Mouse (Mus musculus): ENCODE results near the gene Iqcf1. TPM values are rescaled to one million over a fixed set of nuclear protein-coding genes. Genes with fewer than 3 reads are reported as not detected.

Iqcf1 gene
- total and polyA plus RNA-seq, 3 experiments, result not detected

DNA sequence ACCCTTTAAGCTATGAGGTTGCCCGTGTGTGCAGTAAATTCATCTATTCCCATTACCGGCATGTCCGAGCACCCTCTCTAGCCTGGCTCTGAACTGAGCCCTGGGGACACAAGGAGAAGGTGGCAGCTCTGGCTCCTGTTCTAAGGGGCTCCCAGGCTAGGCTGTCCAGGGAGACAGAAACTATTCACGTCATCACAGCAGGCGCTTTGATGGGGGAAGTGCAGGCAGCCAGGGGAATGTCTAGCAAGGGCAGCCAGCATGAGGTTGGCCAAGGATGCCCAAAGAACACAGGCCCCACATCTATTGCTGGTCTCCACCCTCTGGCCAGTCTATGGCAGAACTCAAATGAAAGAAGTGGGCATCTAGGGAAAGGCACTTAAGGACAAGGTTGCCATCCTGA is 41.8 kb upstream of the Iqcf1 start:
- no peak for TF ChIP-seq GABPA (IDR thresholded peaks at IDR 0.05; ENCODE audit: insufficient replicate concordance, low read depth, low read length)
- no peak for TF ChIP-seq ZKSCAN1 (IDR thresholded peaks at IDR 0.05; ENCODE audit: borderline replicate concordance, low read depth, low read length)
- TF ChIP-seq MYC (IDR thresholded peaks at IDR 0.05; ENCODE audit: low read depth, low read length), result no peak
- TF ChIP-seq ELF1 (IDR thresholded peaks at IDR 0.05; ENCODE audit: low read depth, low read length), result no peak
- TF ChIP-seq JUN (IDR thresholded peaks at IDR 0.05; ENCODE audit: insufficient read depth, low read depth, low read length), result no peak
- no peak for DNase-seq (ENCODE audit: extremely low read depth)
- peaks cover 20 to 58% of the 10 kb centered on the region in 2 experiments for H3K36me3 ChIP-seq (replicated peaks in 1 of 2; ENCODE audit: control insufficient read depth in 1 of 2, insufficient read depth in 1 of 2, low read length in 1 of 2)
- H3K9me3 ChIP-seq (replicated peaks; ENCODE audit: low read length), result no peaks in the 10 kb centered on the region
- no peak overlapping the region for H3K27ac ChIP-seq (ENCODE audit: insufficient read depth, low read depth)
- dilution Hi-C loops (cut with MboI; ENCODE audit: extremely low pct_ligation_motif_present, extremely low pct_unique_long_range_greater_than_20kb, low sequenced_read_pairs), result no loop called here
- H3K4me1 ChIP-seq (ENCODE audit: control insufficient read depth in 1 of 2, insufficient read depth in 2 of 2), result peaks cover 20 to 49% of the 10 kb centered on the region in 2 experiments
- no peaks in the 10 kb centered on the region for H3K79me2 ChIP-seq (replicated peaks; ENCODE audit: control insufficient read depth, extremely low read depth, insufficient read depth, poor library complexity, severe bottlenecking)
- H3K9ac ChIP-seq (ENCODE audit: insufficient read depth, low read depth), result no peak overlapping the region
- H3K27me3 ChIP-seq (replicated peaks), result no peaks in the 10 kb centered on the region
- no peak overlapping the region for H3K4me3 ChIP-seq (replicated peaks in 1 of 3; ENCODE audit: low read depth in 2 of 3, low read length in 2 of 3, poor library complexity in 1 of 3)
- in situ Hi-C loops (cut with MboI; ENCODE audit: low pct_ligation_motif_present, low pct_unique_long_range_greater_than_20kb, low sequenced_read_pairs), result no loop called here
- no peak overlapping the region for H3K4me2 ChIP-seq (ENCODE audit: insufficient read depth, low read depth, poor library complexity, severe bottlenecking)

DNA sequence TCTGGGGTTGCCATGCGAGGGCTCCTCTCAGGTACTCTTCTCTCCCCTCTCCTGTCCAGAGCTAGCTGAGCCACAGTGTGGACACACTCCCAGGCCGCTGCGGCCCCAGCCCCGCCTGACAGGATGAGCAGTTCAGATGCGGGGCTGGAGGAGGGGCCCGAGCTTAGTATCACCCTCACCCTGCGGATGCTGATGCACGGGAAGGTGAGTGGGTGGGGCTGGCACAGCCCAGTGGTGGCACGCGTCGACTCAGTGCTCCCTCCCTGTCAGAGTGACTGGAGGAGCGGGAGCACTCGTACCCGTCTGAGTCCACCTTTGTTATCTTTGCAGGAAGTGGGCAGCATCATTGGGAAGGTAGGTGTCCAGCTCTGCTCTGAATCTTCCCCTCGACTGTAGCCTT is 39.8 kb upstream of the Iqcf1 start:
- in situ Hi-C loops (cut with MboI; ENCODE audit: low pct_ligation_motif_present, low pct_unique_long_range_greater_than_20kb, low sequenced_read_pairs) (no loop called here), dilution Hi-C loops (cut with MboI; ENCODE audit: extremely low pct_ligation_motif_present, extremely low pct_unique_long_range_greater_than_20kb, low sequenced_read_pairs) (no loop called here)
- H3K4me1 ChIP-seq (ENCODE audit: control insufficient read depth in 1 of 2, insufficient read depth in 2 of 2), result peaks cover 13 to 39% of the 10 kb centered on the region in 2 experiments
- H3K27me3 ChIP-seq (replicated peaks), result no peaks in the 10 kb centered on the region
- H3K4me2 ChIP-seq (ENCODE audit: insufficient read depth, low read depth, poor library complexity, severe bottlenecking), result no peak overlapping the region
- H3K79me2 ChIP-seq (replicated peaks; ENCODE audit: control insufficient read depth, extremely low read depth, insufficient read depth, poor library complexity, severe bottlenecking), result no peaks in the 10 kb centered on the region
- H3K9me3 ChIP-seq (replicated peaks; ENCODE audit: low read length), result peaks cover 6% of the 10 kb centered on the region
- DNase-seq (ENCODE audit: extremely low read depth), result no peak
- TF ChIP-seq ZKSCAN1 (IDR thresholded peaks at IDR 0.05; ENCODE audit: borderline replicate concordance, low read depth, low read length) (no peak), POLR2AphosphoS2 (IDR thresholded peaks at IDR 0.05; ENCODE audit: low read depth, low read length) (no peak), POLR2A (IDR thresholded peaks at IDR 0.05; ENCODE audit: low read depth, low read length) (no peak), RAD21 (IDR thresholded peaks at IDR 0.05; ENCODE audit: low read depth, low read length) (no peak), JUN (IDR thresholded peaks at IDR 0.05; ENCODE audit: insufficient read depth, low read depth, low read length) (no peak), MAX (IDR thresholded peaks at IDR 0.05; ENCODE audit: low read length) (no peak), ELF1 (IDR thresholded peaks at IDR 0.05; ENCODE audit: low read depth, low read length) (no peak), MAFK (IDR thresholded peaks at IDR 0.05; ENCODE audit: insufficient replicate concordance, low read length) (no peak), RCOR1 (conservative IDR thresholded peaks at IDR 0.05; ENCODE audit: low read depth, low read length) (no peak), CHD1 (IDR thresholded peaks at IDR 0.05; ENCODE audit: low read depth, low read length) (no peak), UBTF (IDR thresholded peaks at IDR 0.05; ENCODE audit: low read depth, low read length) (no peak), PAX5 (IDR thresholded peaks at IDR 0.05; ENCODE audit: low read length) (no peak), GABPA (IDR thresholded peaks at IDR 0.05; ENCODE audit: insufficient replicate concordance, low read depth, low read length) (no peak), MAZ (IDR thresholded peaks at IDR 0.05; ENCODE audit: low read depth, low read length) (no peak), NRF1 (IDR thresholded peaks at IDR 0.05; ENCODE audit: low read depth, low read length) (no peak), KAT2A (IDR thresholded peaks at IDR 0.05; ENCODE audit: insufficient replicate concordance, low read length) (no peak)
- H3K9ac ChIP-seq (ENCODE audit: insufficient read depth, low read depth), result no peak overlapping the region
- no peak overlapping the region for H3K27ac ChIP-seq (ENCODE audit: insufficient read depth, low read depth)
- no peak overlapping the region for H3K4me3 ChIP-seq (replicated peaks in 1 of 3; ENCODE audit: low read depth in 2 of 3, low read length in 2 of 3, poor library complexity in 1 of 3)
- peaks cover 37 to 77% of the 10 kb centered on the region in 2 experiments for H3K36me3 ChIP-seq (replicated peaks in 1 of 2; ENCODE audit: control insufficient read depth in 1 of 2, insufficient read depth in 1 of 2, low read length in 1 of 2)
